Mouse (Mus musculus) embryonic stem cell, embryonic (primary cell): ENCODE measurements around the gene Cnot9.
"Not testable (repeated sequence)": the region's sequence is repeated elsewhere in the genome, so short reads cannot be mapped to it uniquely, and the experiment has no call there.

ENCODE experiments used
- CTCF ChIA-PET, 4 experiments: fragments of 300-600 bp in 2 of 4; fragments of 350-600 bp in 2 of 4; sonication (Branson Sonifier 250); formaldehyde crosslinking; loops; one replicate each; lab custom pipeline; 2022; ENCODE audit warnings: inconsistent platforms in 2 of 4; lab: Charles Lee
- POLR2A ChIA-PET, 4 experiments: fragments of 300-600 bp in 2 of 4; fragments of 350-600 bp in 2 of 4; sonication (Branson Sonifier 250); formaldehyde crosslinking; loops; one replicate each; lab custom pipeline; 2022; ENCODE audit warnings: antibody characterized with exemption in 4 of 4, inconsistent platforms in 1 of 4; lab: Charles Lee

Gene Cnot9

DNA sequence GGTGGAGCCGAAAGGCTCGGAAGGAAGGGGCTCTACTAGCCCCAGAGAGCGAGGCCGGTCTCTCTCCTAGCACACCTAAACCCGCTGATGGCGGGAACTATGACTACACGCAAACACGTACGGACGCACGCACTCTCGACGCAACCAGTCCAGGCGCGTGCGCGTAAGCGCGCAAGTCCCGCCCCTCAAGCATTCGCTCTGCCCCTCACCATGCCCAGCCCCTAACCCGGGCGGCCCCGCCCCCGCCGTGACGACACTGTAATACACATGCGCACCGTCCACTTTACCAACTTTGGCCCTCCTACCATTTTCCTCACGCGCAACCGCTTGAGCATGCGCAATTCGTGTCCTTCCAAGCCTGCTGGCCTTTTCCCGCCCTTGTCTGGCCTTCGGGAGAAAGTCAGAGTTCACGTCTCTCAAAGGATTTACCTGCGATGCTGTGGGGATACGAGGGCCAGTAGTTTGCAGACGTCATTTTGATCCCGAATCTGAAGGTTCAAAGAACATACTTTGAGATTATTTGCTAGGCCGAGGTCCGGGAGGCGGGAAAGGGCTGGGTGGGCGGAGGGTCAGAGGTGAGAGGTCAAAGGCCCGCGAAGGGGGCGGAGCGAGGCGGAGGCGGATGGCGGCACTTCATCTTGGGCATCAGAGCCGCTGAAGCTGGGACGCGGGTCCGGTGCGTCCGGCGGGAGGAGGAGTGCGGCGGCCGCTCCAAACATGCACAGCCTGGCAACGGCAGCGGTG, at the start of gene Cnot9:
TSS of gene Cnot9 (plus strand) at position 338 of the 744 bp plus-strand sequence.
- ChIA-PET POLR2A (interaction anchor here in 3 of 4 experiments (0.6 to 3.9 kb wide), 52 partner anchors 8 to 973 kb away, joined by 3 to 36 read pairs (median 4); partner anchors contain the start of genes Rnf25 (in 2 of the 3), Stk36 (in 2 of the 3), Bcs1l (in 1 of the 3) and Chpf (in 1 of the 3)), CTCF (interaction anchor here in 1 of 4 experiments (0.5 kb wide), 1 partner anchor 97 kb away, joined by 3 read pairs; no protein-coding TSS in a partner anchor)

DNA sequence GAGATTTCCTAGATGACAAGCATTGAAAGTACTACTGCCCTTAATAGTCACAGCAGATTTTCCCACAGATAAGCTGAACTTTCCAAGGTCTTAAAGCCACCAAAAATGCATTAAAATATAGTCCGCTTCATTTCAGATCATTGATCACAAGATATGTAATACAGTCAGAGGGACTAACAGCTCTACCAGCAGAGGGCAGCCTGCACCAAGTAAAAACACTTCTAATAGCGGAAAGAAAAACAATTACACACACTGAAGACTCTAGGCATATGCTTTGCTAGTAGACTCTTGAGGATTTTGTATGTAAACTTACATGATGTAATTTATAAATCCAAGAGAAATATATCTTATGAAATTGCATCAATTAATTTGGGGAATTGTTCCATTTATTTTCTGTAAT, 45.6 kb upstream of the Cnot9 start:
- POLR2A ChIA-PET, result interaction anchor here in 1 of 4 experiments (0.6 to 1.3 kb wide), 7 partner anchors 8 to 71 kb away, joined by 3 to 4 read pairs (median 3); no protein-coding TSS in a partner anchor
- CTCF ChIA-PET, result interaction anchor here (0.6 to 1.2 kb wide), 8 partner anchors 17 to 298 kb away, joined by 3 to 7 read pairs (median 3); no protein-coding TSS in a partner anchor

DNA sequence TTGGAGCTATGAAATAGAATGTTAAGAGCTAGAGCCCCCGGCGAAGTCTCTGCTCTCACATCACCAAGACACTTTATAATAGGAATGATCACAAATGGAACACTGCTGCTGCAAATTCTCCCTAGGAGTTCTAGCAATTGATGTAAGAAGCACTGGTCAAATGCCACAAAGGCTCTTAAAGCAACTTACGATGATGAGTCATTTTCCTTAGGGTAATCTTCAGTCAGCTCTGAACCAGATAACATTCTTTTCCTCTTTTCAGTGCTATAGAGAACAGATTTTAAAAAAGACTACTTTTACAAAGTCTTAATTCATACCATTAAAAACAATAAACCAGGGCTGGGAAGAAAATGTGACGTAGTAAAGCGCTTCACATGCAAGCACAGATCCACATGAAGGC, 20.1 kb upstream of the Cnot9 start:
- POLR2A ChIA-PET, result interaction anchor here in 2 of 4 experiments (0.8 to 1.7 kb wide), 8 partner anchors 12 to 59 kb away, joined by 3 to 4 read pairs (median 3); no protein-coding TSS in a partner anchor
- CTCF ChIA-PET, result interaction anchor here in 2 of 4 experiments (0.6 to 1.1 kb wide), 2 partner anchors 33 to 42 kb away, joined by 3 to 5 read pairs; no protein-coding TSS in a partner anchor

DNA sequence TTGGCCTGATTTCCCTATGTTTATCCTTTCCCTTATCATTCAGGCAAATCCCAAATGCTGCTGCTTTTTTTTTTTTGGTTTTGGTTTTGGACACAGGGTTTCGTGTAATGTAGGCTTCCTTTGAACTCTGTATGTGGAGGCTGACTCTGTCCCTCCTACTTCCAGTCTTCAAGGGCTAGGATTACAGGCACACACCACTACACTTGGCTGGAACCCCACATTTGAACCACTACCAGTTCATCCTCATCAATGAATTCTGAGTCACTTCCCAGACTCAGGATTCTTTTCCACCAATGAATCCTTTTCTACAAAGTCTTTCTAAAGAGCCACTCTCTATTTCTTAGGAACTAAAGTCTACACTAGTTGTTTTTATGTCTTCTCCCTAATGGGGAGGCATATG, 4.8 kb upstream of the Cnot9 start:
- CTCF ChIA-PET, result no interaction called here
- POLR2A ChIA-PET, result interaction anchor here in 2 of 4 experiments (0.7 kb wide), 2 partner anchors 40 to 83 kb away, joined by 3 read pairs; no protein-coding TSS in a partner anchor

DNA sequence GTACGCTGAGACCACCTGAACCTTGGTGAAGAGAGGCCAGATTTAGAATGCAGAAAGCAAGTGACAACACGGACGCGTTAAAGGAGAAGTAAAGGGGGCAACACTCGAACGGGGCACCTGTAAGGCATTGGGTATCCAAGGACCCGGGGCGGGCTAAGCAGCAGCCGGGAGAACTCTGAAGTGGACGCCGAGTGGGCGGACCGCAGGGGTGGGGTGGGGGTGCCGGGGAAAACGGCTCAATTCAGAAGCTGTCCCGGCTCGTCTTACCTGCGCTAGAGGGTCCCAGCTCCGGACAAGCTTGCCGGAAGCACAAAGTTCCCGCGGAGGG, 501 bp upstream of the Cnot9 start:
- ChIA-PET POLR2A (interaction anchor here in 2 of 4 experiments (0.7 to 3.9 kb wide), 15 partner anchors 8 to 311 kb away, joined by 3 to 36 read pairs (median 6); partner anchors contain the start of genes Bcs1l (in 1 of the 2), Cyp27a1 (in 1 of the 2), Rnf25 (in 1 of the 2) and Stk36 (in 1 of the 2)), CTCF (no interaction called here)

DNA sequence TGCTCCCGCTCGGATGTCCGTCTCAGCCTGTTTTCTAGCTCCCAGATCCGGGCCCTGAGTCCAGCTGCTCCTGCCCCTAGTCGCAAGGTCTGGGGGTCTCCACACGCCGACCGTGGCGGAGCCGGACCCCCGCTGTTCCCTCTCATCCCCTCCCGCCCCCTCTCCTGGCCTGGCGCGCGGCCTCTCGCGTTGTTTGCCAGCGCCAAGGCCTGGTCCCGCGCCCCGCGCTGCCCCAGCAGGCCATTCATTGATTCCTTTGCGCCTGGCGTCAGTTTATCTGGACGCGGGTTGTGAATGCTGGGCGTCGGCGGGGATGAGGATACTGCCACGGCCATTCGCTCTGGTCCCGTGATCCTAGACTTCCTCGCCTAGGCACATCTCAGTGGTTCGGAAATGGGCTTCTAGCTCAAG, 618 bp downstream of the Cnot9 start:
- POLR2A ChIA-PET, result interaction anchor here in 3 of 4 experiments (0.6 to 3.9 kb wide), 56 partner anchors 8 to 973 kb away, joined by 3 to 36 read pairs (median 4); partner anchors contain the start of genes Aamp (in 2 of the 3), Bcs1l (in 2 of the 3), Pnkd (in 2 of the 3) and Rnf25 (in 2 of the 3)
- CTCF ChIA-PET, result interaction anchor here in 1 of 4 experiments (0.5 kb wide), 1 partner anchor 96 kb away, joined by 3 read pairs; no protein-coding TSS in a partner anchor

DNA sequence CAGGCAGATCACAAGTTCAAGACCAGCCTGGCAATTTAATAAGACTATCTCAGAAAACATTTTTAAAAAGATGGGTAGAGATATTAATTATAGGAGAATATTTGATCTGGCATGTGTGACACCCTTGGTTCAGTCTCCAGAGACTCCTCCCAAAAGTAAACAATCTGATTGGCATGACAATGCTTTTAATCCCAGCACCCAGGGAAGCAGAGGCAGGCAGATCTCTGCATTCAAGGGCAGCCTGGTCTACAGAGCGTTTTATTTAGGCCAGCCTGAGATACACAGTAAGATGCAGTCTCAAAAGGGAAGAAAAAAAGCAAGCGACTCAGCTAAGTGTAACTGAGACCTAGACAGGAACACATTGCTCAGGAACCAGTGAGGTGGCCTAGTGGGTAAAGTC, 1.9 kb downstream of the Cnot9 start:
- CTCF ChIA-PET, result no interaction called here

DNA sequence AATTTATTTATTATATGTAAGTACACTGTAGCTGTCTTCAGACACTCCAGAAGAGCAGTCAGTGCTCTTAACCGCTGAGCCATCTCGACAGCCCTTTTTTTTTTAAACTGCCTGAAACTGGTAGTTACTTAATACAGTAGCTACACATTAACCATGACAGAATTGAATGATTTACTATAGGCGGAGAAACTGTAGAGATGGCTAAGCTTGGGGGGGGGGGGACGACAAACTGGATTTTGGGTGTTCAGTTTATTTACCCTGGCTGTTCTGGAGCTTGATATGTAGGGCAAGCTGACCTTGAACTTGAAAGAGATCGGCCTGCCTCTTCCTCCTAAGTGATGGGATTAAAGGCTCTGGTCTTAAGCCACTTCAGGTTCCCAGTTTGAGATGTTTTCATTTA, 5.4 kb downstream of the Cnot9 start:
- POLR2A ChIA-PET, result interaction anchor here in 3 of 4 experiments (0.6 to 3.0 kb wide), 10 partner anchors 8 to 701 kb away, joined by 3 to 10 read pairs (median 3); no protein-coding TSS in a partner anchor
- CTCF ChIA-PET, result interaction anchor here in 3 of 4 experiments (0.6 kb wide), 4 partner anchors 77 to 966 kb away, joined by 3 to 11 read pairs (median 3); partner anchors contain the start of genes Bcs1l (in 1 of the 3) and Zfp142 (in 1 of the 3)

More for the DNA sequence above, 1.9 kb downstream of the Cnot9 start:
- POLR2A ChIA-PET, result interaction anchor here in 2 of 4 experiments (0.6 to 3.3 kb wide), 15 partner anchors 9 to 239 kb away, joined by 3 to 11 read pairs (median 5); partner anchors contain the start of genes Aamp (in 1 of the 2), Bcs1l (in 1 of the 2), Pnkd (in 1 of the 2) and Rnf25 (in 1 of the 2)

DNA sequence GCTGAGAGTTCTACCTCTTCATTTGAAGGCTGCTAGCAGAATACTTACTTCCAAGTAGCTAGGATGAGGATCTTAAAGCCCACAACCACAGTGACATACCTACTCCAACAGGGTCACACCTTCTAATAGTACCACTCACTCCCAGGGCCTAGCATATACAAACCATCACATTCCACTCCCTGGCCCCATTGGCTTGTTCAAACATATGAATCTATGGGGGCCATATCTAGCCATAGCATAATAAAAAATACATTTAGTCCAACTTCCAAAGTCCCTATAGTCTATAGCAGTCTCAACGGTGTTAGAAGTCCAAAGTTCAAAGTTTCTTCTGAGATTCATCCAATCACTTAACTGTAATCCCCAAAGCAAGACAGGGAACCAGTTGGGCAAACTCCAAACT, 7.1 kb downstream of the Cnot9 start:
- POLR2A ChIA-PET, result interaction anchor here in 2 of 4 experiments (0.8 to 3.0 kb wide), 6 partner anchors 8 to 21 kb away, joined by 3 to 10 read pairs (median 5); partner anchors contain the start of gene Cnot9 (in 1 of the 2)
- CTCF ChIA-PET, result not testable (repeated sequence)

DNA sequence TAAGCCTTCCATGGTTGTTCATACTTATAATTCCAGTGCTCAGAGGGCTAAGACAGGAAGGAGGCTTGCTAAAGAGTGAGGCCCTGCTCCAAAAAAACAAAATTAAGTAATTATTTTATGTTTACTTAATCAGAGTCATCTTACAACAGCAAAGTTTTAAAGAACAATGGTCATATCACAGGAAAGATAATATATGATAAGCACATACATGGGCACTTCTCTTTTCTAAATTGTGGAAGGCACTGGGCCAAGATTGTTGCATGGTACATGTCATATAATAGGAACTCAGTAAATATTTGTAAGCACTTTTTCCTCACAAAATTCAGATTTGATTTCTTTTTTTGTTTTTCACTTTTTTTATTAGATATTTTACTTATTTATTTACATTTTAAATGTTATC, 14.0 kb downstream of the Cnot9 start:
- CTCF ChIA-PET, result no interaction called here

DNA sequence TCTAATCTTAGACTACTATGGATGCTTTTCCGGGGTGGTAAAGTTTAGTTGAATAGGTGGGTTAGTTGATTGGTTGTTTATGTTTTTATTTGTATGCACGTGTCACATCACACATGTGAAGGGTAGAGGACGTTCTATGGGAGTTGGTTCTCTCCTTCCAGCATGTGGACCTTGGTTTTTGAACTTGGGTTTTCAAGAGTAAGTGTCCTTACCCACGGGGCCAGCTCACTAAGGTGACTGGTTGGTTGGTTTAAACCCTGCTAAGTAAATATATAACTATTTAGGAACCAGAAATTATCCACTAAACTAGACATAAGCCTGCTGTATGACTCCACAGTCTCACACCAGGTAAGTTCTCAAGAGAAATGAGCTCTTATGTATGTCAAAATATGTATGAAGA, 18.9 kb downstream of the Cnot9 start:
- ChIA-PET CTCF (no interaction called here), POLR2A (interaction anchor here in 2 of 4 experiments (1.0 to 2.0 kb wide), 6 partner anchors 9 to 30 kb away, joined by 3 to 10 read pairs (median 4); partner anchors contain the start of gene Cnot9 (in 2 of the 2))

More for the DNA sequence above, 14.0 kb downstream of the Cnot9 start:
- POLR2A ChIA-PET, result interaction anchor here in 3 of 4 experiments (0.5 to 2.0 kb wide), 8 partner anchors 9 to 49 kb away, joined by 3 to 11 read pairs (median 4); partner anchors contain the start of gene Cnot9 (in 1 of the 3)

DNA sequence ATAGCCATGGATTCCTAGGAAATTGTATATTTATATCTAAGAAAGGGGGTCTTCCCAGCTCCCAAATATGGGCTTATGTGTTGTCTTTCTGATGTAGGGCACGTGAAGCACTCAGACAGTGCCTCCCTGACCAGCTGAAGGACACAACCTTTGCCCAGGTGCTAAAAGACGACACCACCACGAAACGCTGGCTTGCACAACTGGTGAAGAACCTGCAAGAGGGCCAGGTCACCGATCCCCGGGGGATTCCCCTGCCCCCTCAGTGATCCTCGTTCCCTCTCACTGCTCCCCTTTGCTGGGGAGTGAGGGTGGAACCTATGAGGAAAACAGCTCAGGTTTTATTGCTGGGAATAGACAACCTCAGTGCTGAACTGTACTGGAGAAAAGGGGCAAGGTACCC, 22.7 kb downstream of the Cnot9 start:
- ChIA-PET CTCF (no interaction called here), POLR2A (interaction anchor here in 2 of 4 experiments (1.1 to 2.1 kb wide), 5 partner anchors 12 to 33 kb away, joined by 3 to 6 read pairs (median 3); partner anchors contain the start of gene Usp37 (in 1 of the 2))

DNA sequence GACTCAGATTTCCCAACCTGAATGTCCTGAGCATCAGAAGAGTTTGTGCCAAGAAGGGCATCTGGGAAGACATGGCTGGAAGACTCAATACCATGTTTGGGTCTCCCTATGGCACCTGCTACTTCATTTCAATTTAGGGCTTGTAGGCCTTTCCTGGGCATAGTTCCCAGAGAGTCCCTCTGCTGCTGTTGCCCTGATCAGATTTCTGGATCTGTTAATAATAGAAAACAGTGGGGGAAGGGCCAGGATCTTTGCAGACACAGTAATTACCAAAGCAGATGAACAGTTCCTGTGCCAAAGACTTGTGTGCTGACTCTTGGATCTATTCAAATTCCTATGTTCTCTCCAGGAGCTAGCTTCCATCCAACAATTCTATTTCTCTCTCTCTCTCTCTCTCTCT, 32.8 kb downstream of the Cnot9 start:
- CTCF ChIA-PET, result no interaction called here
- POLR2A ChIA-PET, result interaction anchor here in 2 of 4 experiments (0.6 to 3.0 kb wide), 2 partner anchors 16 to 216 kb away, joined by 4 to 10 read pairs; no protein-coding TSS in a partner anchor

DNA sequence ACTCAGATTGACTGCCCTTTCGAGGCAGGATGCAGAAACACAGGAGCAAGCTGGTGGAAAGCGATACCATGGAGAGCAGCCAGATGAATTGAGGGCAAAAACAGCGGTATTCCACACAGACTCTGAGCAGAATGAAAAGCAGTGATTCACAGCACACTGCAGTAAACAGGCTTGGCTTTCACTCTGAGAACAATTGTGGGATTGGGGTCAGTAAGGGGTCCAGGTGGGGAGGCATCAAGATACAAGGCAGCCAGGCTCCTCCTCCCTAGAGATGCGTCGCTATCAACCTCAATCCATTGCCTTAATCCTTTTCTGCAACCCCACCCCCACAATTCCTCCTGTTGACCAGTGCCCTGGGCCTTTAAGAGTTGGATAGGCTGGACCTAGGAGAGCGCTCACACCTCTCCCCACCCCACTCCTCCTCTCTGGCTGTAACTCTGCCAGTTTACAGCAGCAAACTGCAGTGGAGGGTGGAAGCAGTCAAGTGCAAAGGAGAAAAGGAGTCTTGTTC, 36.6 kb downstream of the Cnot9 start, which contains the start of gene Plcd4:
TSS of gene Plcd4 (plus strand) at position 438 of the 511 bp plus-strand sequence.
- CTCF ChIA-PET, result no interaction called here
- POLR2A ChIA-PET, result interaction anchor here in 2 of 4 experiments (1.2 to 1.6 kb wide), 2 partner anchors 19 to 85 kb away, joined by 4 to 5 read pairs; no protein-coding TSS in a partner anchor

DNA sequence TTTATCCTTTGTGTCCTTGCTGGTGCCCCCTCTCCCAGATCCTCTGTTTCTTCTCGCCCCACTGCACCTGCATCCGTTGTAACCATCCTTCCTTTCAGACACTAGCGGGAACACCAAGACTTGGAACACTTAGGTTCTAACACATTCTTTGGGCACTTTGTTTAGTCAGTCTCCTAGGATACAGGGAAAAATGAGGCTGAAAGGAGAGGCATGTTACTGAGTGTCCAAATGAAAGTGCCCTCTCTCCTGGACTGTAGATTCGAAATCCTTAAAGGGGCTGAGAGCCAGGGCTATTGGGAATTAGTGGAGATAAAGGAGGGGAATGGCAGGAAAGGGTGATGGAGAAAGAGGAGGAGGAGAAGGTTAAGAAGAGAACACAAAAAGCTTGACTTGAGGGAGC, 38.3 kb downstream of the Cnot9 start, which contains the start of gene Usp37:
TSS of gene Usp37 (minus strand) at position 101 of the 400 bp plus-strand sequence.
- POLR2A ChIA-PET, result interaction anchor here in 1 of 4 experiments (1.5 kb wide), 1 partner anchor 16 kb away, joined by 5 read pairs; no protein-coding TSS in a partner anchor
- CTCF ChIA-PET, result interaction anchor here in 1 of 4 experiments (0.6 kb wide), 1 partner anchor 9 kb away, joined by 3 read pairs; no protein-coding TSS in a partner anchor

DNA sequence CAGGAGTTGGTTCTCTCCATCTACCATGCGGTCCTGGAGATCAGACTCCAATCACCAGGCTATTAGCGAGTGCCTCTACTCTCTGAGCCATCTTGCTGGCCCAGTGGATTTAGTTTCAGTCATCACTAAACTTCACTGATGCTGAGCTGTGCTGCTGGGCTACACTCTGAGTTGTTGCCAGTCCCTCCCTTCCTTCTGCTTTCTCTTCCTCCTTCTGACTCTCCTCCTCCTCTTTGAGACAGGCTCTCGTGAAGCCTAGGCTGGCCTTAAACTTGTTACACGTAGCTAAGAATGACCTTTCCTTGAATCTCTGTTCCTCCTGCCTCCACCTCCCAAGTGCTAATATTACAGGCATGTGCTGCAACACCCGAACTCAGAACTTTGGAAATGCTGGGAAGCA, 53.2 kb downstream of the Cnot9 start:
- POLR2A ChIA-PET, result interaction anchor here in 1 of 4 experiments (1.7 kb wide), 1 partner anchor 11 kb away, joined by 5 read pairs; no protein-coding TSS in a partner anchor
- CTCF ChIA-PET, result interaction anchor here in 1 of 4 experiments (0.6 kb wide), 1 partner anchor 78 kb away, joined by 3 read pairs; no protein-coding TSS in a partner anchor

DNA sequence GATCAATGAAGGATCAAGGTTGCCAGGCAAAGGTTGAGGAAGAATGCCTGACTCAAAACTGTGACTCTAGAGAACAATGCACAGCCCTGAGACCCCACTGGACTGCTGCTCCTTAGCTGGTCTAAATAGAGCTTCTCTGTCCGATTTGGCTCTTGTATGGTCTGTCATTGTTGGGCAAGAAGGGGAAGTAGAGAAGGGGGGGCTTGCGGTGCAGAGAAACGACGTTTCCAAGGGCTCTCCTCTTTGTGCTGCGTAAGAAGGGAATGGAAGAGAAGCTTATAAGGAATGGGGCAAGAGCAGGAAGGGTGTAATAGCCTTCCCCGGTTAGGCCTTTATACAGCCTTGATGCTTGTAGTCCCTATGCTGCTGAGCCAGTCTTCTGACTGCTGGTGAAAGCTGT, 60.0 kb downstream of the Cnot9 start:
- POLR2A ChIA-PET, result interaction anchor here in 1 of 4 experiments (0.7 to 1.8 kb wide), 4 partner anchors 25 to 60 kb away, joined by 3 to 4 read pairs (median 3); partner anchors contain the start of gene Cnot9
- CTCF ChIA-PET, result interaction anchor here in 1 of 4 experiments (0.7 kb wide), 1 partner anchor 229 kb away, joined by 3 read pairs; no protein-coding TSS in a partner anchor
